Comparison of ENCODE assay signal across 17 mouse cellular contexts in genomic region chr12:99795921-99796320, GRCm38 (mm10).
DNase-seq lines count a peak whose midpoint lies in the region; ATAC-seq and TF ChIP-seq lines count a peak whose summit lies in the region.
"Had no signal": no experiment of that assay in that cellular context is flagged by ENCODE, and none has a peak within 500 bp of the region (broad histone marks: within the 10 kb centered on the region; RNA-seq: fewer than 3 reads in every experiment).

No protein-coding gene starts in this region.

- H3K9me3 ChIP-seq in forebrain, embryonic 11.5 days (ENCODE audit: control insufficient read depth, low read length): no peaks in the 10 kb centered on the region
- H3K9me3 ChIP-seq in forebrain, embryonic 16.5 days (ENCODE audit: control insufficient read depth, low read length): no peaks in the 10 kb centered on the region
- H3K9me3 ChIP-seq: embryonic facial prominence, embryonic 13.5 days; liver, embryonic 12.5 days; midbrain, embryonic 13.5 days had no signal

- no peak for TF ChIP-seq CTCF in heart, adult 2 months (IDR thresholded peaks at IDR 0.05)

- peaks cover 3% of the 10 kb centered on the region for H3K4me1 ChIP-seq in heart, adult 2 months (ENCODE audit: control insufficient read depth, insufficient read depth, low read length)
- H3K4me1 ChIP-seq in forebrain, embryonic 11.5 days (replicated peaks; ENCODE audit: control insufficient read depth, insufficient read depth, low read length): 0 out of 2 replicates have a peak, but pooled peaks cover 3% of the 10 kb centered on the region
- 0 out of 2 replicates have a peak, but pooled peaks cover 2% of the 10 kb centered on the region for H3K4me1 ChIP-seq in forebrain, embryonic 16.5 days (replicated peaks; ENCODE audit: control insufficient read depth, insufficient read depth, low read length)
- H3K4me1 ChIP-seq: liver, embryonic 12.5 days had no signal

- intact Hi-C loops in heart, adult 2 months (cut with DNase I): no loop called here

- 55% methylated on average over 2 of the region's 2 CpGs for WGBS in heart, adult 2 months
- 6% methylated on average over 2 of the region's 2 CpGs for WGBS in macrophage (ENCODE audit: missing documents)
- 79% methylated on average over 2 of the region's 2 CpGs for WGBS in forebrain, embryonic 11.5 days
- 55% methylated on average over 2 of the region's 2 CpGs for WGBS in forebrain, embryonic 16.5 days

- H3K9ac ChIP-seq in heart, adult 2 months (ENCODE audit: low read depth, low read length): no peak overlapping the region
- no peak overlapping the region for H3K9ac ChIP-seq in forebrain, embryonic 11.5 days (ENCODE audit: low read length)
- H3K9ac ChIP-seq in forebrain, embryonic 16.5 days (replicated peaks; ENCODE audit: low read depth, low read length): no peak overlapping the region
- H3K9ac ChIP-seq: embryonic facial prominence, embryonic 13.5 days; hindbrain, embryonic 14.5 days; liver, embryonic 12.5 days; midbrain, embryonic 13.5 days had no signal

- H3K27ac ChIP-seq in heart, adult 2 months: no peak overlapping the region
- peak overlapping the region; percentile 34 for H3K27ac ChIP-seq in macrophage
- no peak overlapping the region for H3K27ac ChIP-seq in forebrain, embryonic 11.5 days (ENCODE audit: low read depth, low read length)
- H3K27ac ChIP-seq in forebrain, embryonic 16.5 days (ENCODE audit: low read length): no peak overlapping the region
- H3K27ac ChIP-seq: embryonic facial prominence, embryonic 13.5 days; hindbrain, embryonic 14.5 days; liver, embryonic 12.5 days; midbrain, embryonic 13.5 days had no signal

- H3K4me3 ChIP-seq in heart, adult 2 months: no peak overlapping the region
- H3K4me3 ChIP-seq in macrophage (ENCODE audit: inconsistent target): no peak overlapping the region
- no peak overlapping the region for H3K4me3 ChIP-seq in forebrain, embryonic 11.5 days (ENCODE audit: low read depth, low read length)
- no peak overlapping the region for H3K4me3 ChIP-seq in forebrain, embryonic 16.5 days (replicated peaks; ENCODE audit: low read length)
- H3K4me3 ChIP-seq: embryonic facial prominence, embryonic 13.5 days; liver, embryonic 12.5 days; midbrain, embryonic 13.5 days had no signal

- no peaks in the 10 kb centered on the region for H3K27me3 ChIP-seq in heart, adult 2 months (ENCODE audit: control insufficient read depth, insufficient read depth, low read length)
- H3K27me3 ChIP-seq in forebrain, embryonic 11.5 days (ENCODE audit: control insufficient read depth, insufficient read depth, low read length): no peaks in the 10 kb centered on the region
- no peaks in the 10 kb centered on the region for H3K27me3 ChIP-seq in forebrain, embryonic 16.5 days (replicated peaks; ENCODE audit: control insufficient read depth, insufficient read depth, low read length)
- H3K27me3 ChIP-seq: embryonic facial prominence, embryonic 13.5 days; liver, embryonic 12.5 days; midbrain, embryonic 13.5 days had no signal

- TF ChIP-seq POLR2A in heart, adult 2 months (IDR thresholded peaks at IDR 0.05; ENCODE audit: insufficient read depth, low read depth, low read length): no peak

- ATAC-seq in forebrain, embryonic 11.5 days (replicated peaks; ENCODE audit: low FRiP score): no peak
- ATAC-seq in forebrain, embryonic 16.5 days: no peak
- ATAC-seq: liver, embryonic 12.5 days; midbrain, embryonic 13.5 days had no signal

- DNase-seq in heart, adult 8-10 months (ENCODE audit: low spot score): peak; percentile 8
- DNase-seq in heart, adult 2 months: no peak
- DNase-seq in 416B (ENCODE audit: low read depth) (peak; percentile 11), MEL-GATA-1-ER (ENCODE audit: extremely low read depth, low read depth) (peak; percentile 4)
- DNase-seq in forebrain, embryonic 11.5 days (ENCODE audit: low spot score): no peak
- DNase-seq in urinary bladder, postnatal 14 days (ENCODE audit: low spot score): no peak
- DNase-seq: cerebellum, postnatal 36 days; kidney, adult 11 months; kidney, postnatal 25 days; lung, postnatal 10 days; right cerebral cortex, postnatal 4 days had no signal

- H3K36me3 ChIP-seq in heart, adult 2 months (ENCODE audit: control insufficient read depth, insufficient read depth, low read length): no peaks in the 10 kb centered on the region
- no peaks in the 10 kb centered on the region for H3K36me3 ChIP-seq in macrophage (ENCODE audit: inconsistent target)
- no peaks in the 10 kb centered on the region for H3K36me3 ChIP-seq in forebrain, embryonic 11.5 days (ENCODE audit: control insufficient read depth, insufficient read depth, low read length)
- no peaks in the 10 kb centered on the region for H3K36me3 ChIP-seq in forebrain, embryonic 16.5 days (ENCODE audit: control insufficient read depth, insufficient read depth)
- H3K36me3 ChIP-seq: embryonic facial prominence, embryonic 13.5 days; liver, embryonic 12.5 days; midbrain, embryonic 13.5 days had no signal

- no peak for TF ChIP-seq EP300 in heart, adult 2 months (IDR thresholded peaks at IDR 0.05; ENCODE audit: insufficient read depth, low read depth, low read length)

- no peak overlapping the region for H3K4me2 ChIP-seq in forebrain, embryonic 11.5 days (ENCODE audit: low read depth, low read length, severe bottlenecking)
- no peak overlapping the region for H3K4me2 ChIP-seq in forebrain, embryonic 16.5 days (ENCODE audit: low read length)
- H3K4me2 ChIP-seq: embryonic facial prominence, embryonic 13.5 days; hindbrain, embryonic 14.5 days; liver, embryonic 12.5 days; midbrain, embryonic 13.5 days had no signal

- no peaks in the 10 kb centered on the region for H3K79me2 ChIP-seq in heart, adult 2 months (replicated peaks; ENCODE audit: control insufficient read depth, insufficient read depth, low read length)
- no peaks in the 10 kb centered on the region for H3K79me2 ChIP-seq in macrophage (ENCODE audit: inconsistent target)

Comparison
In these comparisons a context has a peak if more than half of its experiments do, and no peak if none do; other contexts are left out.
1. DNase-seq: peak in heart, adult 8-10 months (single experiment), 416B (single experiment) and MEL-GATA-1-ER (single experiment); none in heart, adult 2 months (0 of 2), forebrain, embryonic 11.5 days (single experiment) and urinary bladder, postnatal 14 days (single experiment).